Mouse (Mus musculus): ENCODE measurements around the gene Eif5a. TPM values are rescaled to one million over a fixed set of nuclear protein-coding genes. Genes with fewer than 3 reads are reported as not detected.
"Not testable (repeated sequence)": the region's sequence is repeated elsewhere in the genome, so short reads cannot be mapped to it uniquely, and the experiment has no call there.

Eif5a gene
- polyA plus RNA-seq, 1 experiment from 2014 or later = 1,129 TPM

GRCm38 (mm10) chr11:69930967-69931537 lies 9.3 kb upstream of the Eif5a start:
- peaks cover 10% of the 10 kb centered on the region for H3K4me1 ChIP-seq (replicated peaks)
- no peaks in the 10 kb centered on the region for H3K9me3 ChIP-seq
- no peaks in the 10 kb centered on the region for H3K36me3 ChIP-seq
- no peak overlapping the region for H3K9ac ChIP-seq
- H3K4me3 ChIP-seq = no peak overlapping the region
- H3K4me2 ChIP-seq = no peak overlapping the region
- peaks cover 24% of the 10 kb centered on the region for H3K27me3 ChIP-seq
- no peak overlapping the region for H3K27ac ChIP-seq
- 77% methylated on average over 3 of the region's 3 CpGs for WGBS
- ATAC-seq (ENCODE audit: low FRiP score) = no peak

GRCm38 (mm10) chr11:69930176-69930575 lies 8.4 kb upstream of the Eif5a start:
- not testable (repeated sequence) for ATAC-seq (ENCODE audit: low FRiP score); H3K4me2 ChIP-seq; H3K4me3 ChIP-seq; H3K4me1 ChIP-seq (replicated peaks); H3K9me3 ChIP-seq; H3K9ac ChIP-seq; H3K36me3 ChIP-seq; H3K27ac ChIP-seq
- H3K27me3 ChIP-seq = peaks cover 19% of the 10 kb centered on the region
- WGBS = 90% methylated on average over 8 of the region's 8 CpGs

GRCm38 (mm10) chr11:69929712-69930111 lies 8.0 kb upstream of the Eif5a start:
- Histone ChIP-seq H3K4me1 (replicated peaks) (peaks cover 5% of the 10 kb centered on the region), H3K27ac (no peak overlapping the region), H3K4me2 (no peak overlapping the region), H3K27me3 (peaks cover 15% of the 10 kb centered on the region; the same call in 1 of the 2 replicates), H3K9me3 (no peaks in the 10 kb centered on the region), H3K36me3 (no peaks in the 10 kb centered on the region), H3K9ac (no peak overlapping the region), H3K4me3 (no peak overlapping the region)
- 85% methylated on average over 4 of the region's 4 CpGs for WGBS
- no peak for ATAC-seq (ENCODE audit: low FRiP score)

GRCm38 (mm10) chr11:69927501-69927900 lies 5.7 kb upstream of the Eif5a start:
- no peak overlapping the region for H3K9ac ChIP-seq
- H3K27ac ChIP-seq = no peak overlapping the region
- H3K4me2 ChIP-seq = no peak overlapping the region
- WGBS = 96% methylated on average over 2 of the region's 2 CpGs
- peaks cover 3% of the 10 kb centered on the region for H3K4me1 ChIP-seq (replicated peaks)
- ATAC-seq (ENCODE audit: low FRiP score) = no peak
- H3K36me3 ChIP-seq = no peaks in the 10 kb centered on the region
- no peak overlapping the region for H3K4me3 ChIP-seq
- 0 out of 2 replicates have a peak, but pooled peaks cover 10% of the 10 kb centered on the region for H3K27me3 ChIP-seq
- H3K9me3 ChIP-seq = no peaks in the 10 kb centered on the region

GRCm38 (mm10) chr11:69922796-69923195 lies 1.0 kb upstream of the Eif5a start:
- 68% methylated on average over 3 of the region's 3 CpGs for WGBS
- Histone ChIP-seq H3K4me3 (no peak overlapping the region), H3K4me2 (no peak overlapping the region), H3K9ac (peak overlapping the region; percentile 51; the same call in 1 of the 2 replicates), H3K9me3 (no peaks in the 10 kb centered on the region), H3K27ac (no peak overlapping the region; the same call in 1 of the 2 replicates), H3K36me3 (peaks cover 12% of the 10 kb centered on the region), H3K4me1 (replicated peaks) (peaks cover 28% of the 10 kb centered on the region), H3K27me3 (no peaks in the 10 kb centered on the region)
- ATAC-seq (ENCODE audit: low FRiP score) = no peak

GRCm38 (mm10) chr11:69922012-69922756 lies 426 bp upstream of the Eif5a start:
- Histone ChIP-seq H3K36me3 (peaks cover 18% of the 10 kb centered on the region), H3K27me3 (no peaks in the 10 kb centered on the region), H3K4me2 (peak overlapping the region; percentile 66), H3K9me3 (no peaks in the 10 kb centered on the region), H3K9ac (peak overlapping the region; percentile 70), H3K27ac (peak overlapping the region; percentile 95), H3K4me3 (peak overlapping the region; percentile 49), H3K4me1 (replicated peaks) (peaks cover 28% of the 10 kb centered on the region)
- 6% methylated on average over 12 of the region's 12 CpGs for WGBS
- ATAC-seq (ENCODE audit: low FRiP score) = no peak

- ATAC-seq (ENCODE audit: low FRiP score) = peak; percentile 29
- Histone ChIP-seq H3K9ac (peak overlapping the region; percentile 93), H3K4me3 (peak overlapping the region; percentile 89), H3K4me2 (peak overlapping the region; percentile 98), H3K27ac (peak overlapping the region; percentile 95), H3K9me3 (no peaks in the 10 kb centered on the region), H3K36me3 (peaks cover 35% of the 10 kb centered on the region), H3K27me3 (no peaks in the 10 kb centered on the region), H3K4me1 (replicated peaks) (peaks cover 36% of the 10 kb centered on the region)
- WGBS = under 1% methylated on average over 51 of the region's 65 CpGs
Observed at GRCm38 (mm10) chr11:69920266-69921031, 1.3 kb downstream of the Eif5a start.

GRCm38 (mm10) chr11:69919661-69920265 lies 2.0 kb downstream of the Eif5a start:
- peaks cover 42% of the 10 kb centered on the region for H3K36me3 ChIP-seq
- H3K4me2 ChIP-seq = peak overlapping the region; percentile 98
- peak overlapping the region; percentile 89 for H3K4me3 ChIP-seq
- WGBS = 1% methylated on average over 17 of the region's 17 CpGs
- H3K4me1 ChIP-seq (replicated peaks) = peaks cover 43% of the 10 kb centered on the region
- H3K9ac ChIP-seq = peak overlapping the region; percentile 93
- H3K27me3 ChIP-seq = no peaks in the 10 kb centered on the region
- H3K27ac ChIP-seq = peak overlapping the region; percentile 95
- no peaks in the 10 kb centered on the region for H3K9me3 ChIP-seq
- no peak for ATAC-seq (ENCODE audit: low FRiP score)

GRCm38 (mm10) chr11:69919053-69919452 lies 2.7 kb downstream of the Eif5a start:
- no peak for ATAC-seq (ENCODE audit: low FRiP score)
- Histone ChIP-seq H3K4me3 (peak overlapping the region; percentile 89), H3K27me3 (no peaks in the 10 kb centered on the region), H3K9ac (peak overlapping the region; percentile 93), H3K4me1 (replicated peaks) (peaks cover 49% of the 10 kb centered on the region), H3K4me2 (peak overlapping the region; percentile 98), H3K27ac (no peak overlapping the region), H3K9me3 (no peaks in the 10 kb centered on the region), H3K36me3 (peaks cover 43% of the 10 kb centered on the region)
- WGBS = 87% methylated on average over 9 of the region's 9 CpGs

GRCm38 (mm10) chr11:69918118-69918517 lies 3.6 kb downstream of the Eif5a start:
- WGBS = 88% methylated on average over 5 of the region's 5 CpGs
- H3K4me1 ChIP-seq (replicated peaks) = peaks cover 55% of the 10 kb centered on the region
- H3K4me2 ChIP-seq = no peak overlapping the region

GRCm38 (mm10) chr11:69917379-69917948 lies 4.3 kb downstream of the Eif5a start:
- peaks cover 53% of the 10 kb centered on the region for H3K36me3 ChIP-seq
- whole genome bisulfite sequencing = 88% methylated on average over 8 of the region's 8 CpGs
- peaks cover 56% of the 10 kb centered on the region for H3K4me1 ChIP-seq (replicated peaks)
- no peak overlapping the region for H3K4me3 ChIP-seq
- no peak overlapping the region; the same call in 1 of the 2 replicates for H3K9ac ChIP-seq
- H3K27ac ChIP-seq = no peak overlapping the region
- H3K9me3 ChIP-seq = no peaks in the 10 kb centered on the region
- H3K4me2 ChIP-seq = no peak overlapping the region
- H3K27me3 ChIP-seq = no peaks in the 10 kb centered on the region
- no peak for ATAC-seq (ENCODE audit: low FRiP score)

More at GRCm38 (mm10) chr11:69918118-69918517, 3.6 kb downstream of the Eif5a start:
- Histone ChIP-seq H3K9ac (no peak overlapping the region), H3K27me3 (no peaks in the 10 kb centered on the region), H3K9me3 (no peaks in the 10 kb centered on the region), H3K36me3 (peaks cover 47% of the 10 kb centered on the region), H3K27ac (no peak overlapping the region), H3K4me3 (no peak overlapping the region)
- no peak for ATAC-seq (ENCODE audit: low FRiP score)

Measured in hindbrain, embryonic 13.5 days (tissue).